Mouse (Mus musculus): Measurements from ENCODE around the gene Tlx3. TPM values are rescaled to one million over a fixed set of nuclear protein-coding genes. Genes with fewer than 3 reads are reported as not detected.

Gene Tlx3
- polyA plus RNA-seq, 2 experiments = not detected

DNA sequence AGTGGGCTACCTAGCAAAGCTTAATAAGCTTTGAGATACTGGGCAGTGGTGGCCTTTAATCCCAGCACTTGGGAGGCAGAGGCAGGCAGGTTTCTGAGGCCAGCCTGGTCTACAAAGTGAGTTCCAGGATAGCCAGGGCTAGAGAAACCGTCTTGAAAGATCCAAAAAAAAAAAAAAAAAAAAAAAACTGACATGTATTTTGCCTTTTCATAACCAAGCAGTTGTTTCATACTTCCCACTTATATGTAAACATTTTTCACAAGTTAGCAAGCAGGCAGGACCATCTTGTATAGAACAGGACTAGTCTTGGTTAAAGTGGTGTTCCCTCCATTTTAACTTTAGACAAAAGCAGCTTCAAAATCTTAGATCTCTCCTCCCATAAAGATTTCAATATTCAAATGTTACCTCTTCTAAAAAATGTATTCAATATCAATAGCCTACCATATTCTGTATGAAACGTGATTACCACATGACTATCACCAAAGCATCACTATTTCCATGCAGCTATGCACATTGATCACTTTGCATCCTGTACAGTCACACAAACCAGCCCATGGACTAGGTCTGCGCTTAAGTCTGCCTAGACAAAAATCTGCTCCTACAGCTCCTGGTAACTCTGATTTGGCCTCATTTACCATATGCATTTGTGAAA lies 52.1 kb downstream of the Tlx3 start:
- Histone ChIP-seq H3K27ac (no peak overlapping the region), H3K27me3 (ENCODE audit: control insufficient read depth, insufficient read depth, low read length) (peaks cover 21% of the 10 kb centered on the region), H3K9me3 (ENCODE audit: control insufficient read depth, low read length) (no peaks in the 10 kb centered on the region), H3K4me1 (replicated peaks; ENCODE audit: control insufficient read depth in 2 of 2, insufficient read depth in 2 of 2, low read length in 1 of 2) (no peaks in the 10 kb centered on the region), H3K9ac (replicated peaks) (no peak overlapping the region), H3K36me3 (replicated peaks; ENCODE audit: control insufficient read depth, insufficient read depth, low read depth) (peaks cover 50% of the 10 kb centered on the region), H3K4me3 (ENCODE audit: insufficient read depth in 1 of 2, low read depth in 2 of 2, low read length in 2 of 2) (no peak overlapping the region), H3K4me2 (ENCODE audit: low read depth) (no peak overlapping the region)
- DNase-seq (ENCODE audit: low read depth in 3 of 3, low spot score in 3 of 3) = no peak
- TF ChIP-seq EP300 (IDR thresholded peaks at IDR 0.05; ENCODE audit: low read depth) (no peak), CTCF (IDR thresholded peaks at IDR 0.05; ENCODE audit: low read depth) (no peak)
- no peak for ATAC-seq (ENCODE audit: insufficient read depth)
- 48% methylated on average over 3 of the region's 3 CpGs for WGBS (ENCODE audit: insufficient replicate concordance)

Other genes starting within 250 kb of the Tlx3 start
- gene Fgf18, start 56.2 kb downstream of the Tlx3 start, polyA plus RNA-seq (2012; rRNA removed) = 0.05 and 0.12 TPM in 2 replicates
- gene Fgf18, start 56.2 kb downstream of the Tlx3 start, polyA plus RNA-seq (2014; fragmentation: Nextera tagmentation; extraction: Ambion mirVana) = 0.27 TPM in 1 of 2 replicates, not detected in the other
- 294 and 703 TPM in 2 replicates for gene Npm1, start 40.4 kb downstream of the Tlx3 start, polyA plus RNA-seq (2012; rRNA removed)
- 654 and 676 TPM in 2 replicates for gene Npm1, start 40.4 kb downstream of the Tlx3 start, polyA plus RNA-seq (2014; fragmentation: Nextera tagmentation; extraction: Ambion mirVana)
- not detected in 2 replicates for gene Gm12117, start 73.1 kb upstream of the Tlx3 start, polyA plus RNA-seq (2012; rRNA removed)
- not detected in 2 replicates for gene Gm12117, start 73.1 kb upstream of the Tlx3 start, polyA plus RNA-seq (2014; fragmentation: Nextera tagmentation; extraction: Ambion mirVana)

Measured in liver, embryonic 14.5 days (tissue).